Mouse (Mus musculus): ENCODE results near the gene Pih1d1.

Pih1d1 gene

GRCm38 (mm10) chr7:45126844-45127699 lies 27.0 kb upstream of the Pih1d1 start:
- no peak for DNase-seq (ENCODE audit: low spot score)

GRCm38 (mm10) chr7:45127700-45128224 lies 26.3 kb upstream of the Pih1d1 start:
- no peak for DNase-seq (ENCODE audit: low spot score)

GRCm38 (mm10) chr7:45128624-45129246 lies 25.4 kb upstream of the Pih1d1 start, which contains the start of gene Rpl13a:
Gene Rpl13a, minus strand, starts transcription at chr7:45128761.
- peak; percentile 99 for DNase-seq (ENCODE audit: low spot score)

- DNase-seq (ENCODE audit: low spot score): no peak
Measured at GRCm38 (mm10) chr7:45129318-45129717, 24.8 kb upstream of the Pih1d1 start.

- no peak for DNase-seq (ENCODE audit: low spot score)
Measured at GRCm38 (mm10) chr7:45129776-45130512, 24.2 kb upstream of the Pih1d1 start.

- DNase-seq (ENCODE audit: low spot score): no peak
Measured at GRCm38 (mm10) chr7:45131850-45132249, 22.3 kb upstream of the Pih1d1 start.

- no peak for DNase-seq (ENCODE audit: low spot score)
Measured at GRCm38 (mm10) chr7:45133446-45134159, 20.5 kb upstream of the Pih1d1 start.

GRCm38 (mm10) chr7:45134544-45135026 lies 19.5 kb upstream of the Pih1d1 start:
- DNase-seq (ENCODE audit: low spot score): no peak

- DNase-seq (ENCODE audit: low spot score): no peak
Measured at GRCm38 (mm10) chr7:45135370-45135769, 18.7 kb upstream of the Pih1d1 start.

GRCm38 (mm10) chr7:45135993-45136567 lies 18.0 kb upstream of the Pih1d1 start, which contains the start of the genes Gm45713 and Flt3l:
Gene Gm45713, minus strand, starts transcription at chr7:45136231.
Gene Flt3l, minus strand, starts transcription at chr7:45136432.
- DNase-seq (ENCODE audit: low spot score): peak; percentile 96

- no peak for DNase-seq (ENCODE audit: low spot score)
Measured at GRCm38 (mm10) chr7:45137171-45138006, 16.7 kb upstream of the Pih1d1 start.

GRCm38 (mm10) chr7:45138403-45138802 lies 15.7 kb upstream of the Pih1d1 start:
- DNase-seq (ENCODE audit: low spot score): no peak

GRCm38 (mm10) chr7:45139904-45140723 lies 14.0 kb upstream of the Pih1d1 start:
- DNase-seq (ENCODE audit: low spot score): no peak

GRCm38 (mm10) chr7:45141319-45141718 lies 12.8 kb upstream of the Pih1d1 start:
- DNase-seq (ENCODE audit: low spot score): no peak

- DNase-seq (ENCODE audit: low spot score): no peak
Measured at GRCm38 (mm10) chr7:45141914-45142313, 12.2 kb upstream of the Pih1d1 start.

- DNase-seq (ENCODE audit: low spot score): peak; percentile 45
Measured at GRCm38 (mm10) chr7:45144368-45145174, 9.5 kb upstream of the Pih1d1 start.

GRCm38 (mm10) chr7:45145460-45145859 lies 8.6 kb upstream of the Pih1d1 start:
- DNase-seq (ENCODE audit: low spot score): no peak

GRCm38 (mm10) chr7:45147267-45147666 lies 6.8 kb upstream of the Pih1d1 start:
- DNase-seq (ENCODE audit: low spot score): no peak

All from lung, postnatal 25 days (tissue).